Mouse (Mus musculus) hindbrain, embryonic 10.5 days (tissue): ENCODE data around the gene Cd302. TPM values are rescaled to one million over a fixed set of nuclear protein-coding genes. Genes with fewer than 3 reads are reported as not detected.

Source experiments
- DNase-seq: peaks from one replicate; pipeline ENCODE4 v3.0.0-alpha.2; 2017; ENCODE audit warnings: low spot score
- H3K27ac ChIP-seq: fragments of 300-500 bp; sonication (generic); 2 replicates; pipeline ENCODE4 v1.5.1; 2016; ENCODE audit warnings: mild to moderate bottlenecking, moderate library complexity
- H3K27me3 ChIP-seq: fragments of 300-500 bp; sonication (generic); 2 replicates; pipeline ENCODE4 v1.6.1; 2016; ENCODE audit warnings: mild to moderate bottlenecking; ENCODE audit not compliant: poor library complexity, insufficient read depth, severe bottlenecking
- H3K36me3 ChIP-seq: fragments of 300-500 bp; sonication (generic); 2 replicates; pipeline ENCODE4 v1.6.1; 2016; ENCODE audit warnings: mild to moderate bottlenecking, moderate library complexity
- H3K4me1 ChIP-seq: fragments of 300-500 bp; sonication (generic); replicated peaks from 2 replicates; pipeline ENCODE4 v1.6.1; 2016; ENCODE audit warnings: mild to moderate bottlenecking
- H3K4me3 ChIP-seq: fragments of 300-500 bp; sonication (generic); 2 replicates; pipeline ENCODE4 v1.5.1; 2016; ENCODE audit warnings: mild to moderate bottlenecking, moderate library complexity
- H3K9me3 ChIP-seq: fragments of 300-500 bp; sonication (generic); 2 replicates; pipeline ENCODE4 v1.6.1; 2016; ENCODE audit warnings: mild to moderate bottlenecking, moderate library complexity
- WGBS: fragments of 180-500 bp; shearing (Covaris S2); methylation state at CpG from one replicate; pipeline ENCODE4 v1.1.7; 2016; 5-methylcytosine and 5-hydroxymethylcytosine counted together
- polyA plus RNA-seq: library from polyadenylated mRNA; unstranded; fragments of >200 nt; fragmentation: Nextera tagmentation; extraction: Ambion mirVana; gene quantifications from 2 replicates; pipeline ENCODE4 v1.2.1, GENCODE M21; 2016

Gene Cd302
- polyA plus RNA-seq, result 17.9 and 18.9 TPM in 2 replicates

DNA sequence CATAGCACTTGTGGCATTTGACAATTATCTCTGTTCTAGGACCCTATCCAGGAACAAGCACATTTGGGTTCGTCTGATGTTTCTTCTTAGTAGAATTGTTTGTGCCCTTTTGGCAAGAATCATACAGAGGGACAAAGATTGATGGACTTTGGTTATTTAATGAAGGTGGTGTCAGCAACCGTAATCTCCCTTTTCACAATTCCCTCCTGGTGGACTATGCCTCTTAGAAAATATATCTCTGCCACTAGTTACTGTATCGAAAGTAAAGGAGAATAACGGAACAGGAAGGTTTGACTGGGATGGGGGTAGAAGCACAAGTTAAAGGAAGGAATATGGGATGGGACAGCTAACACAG lies at the start of gene Cd302:
Gene Cd302, minus strand, starts transcription at position 22 of the 355 bp plus-strand sequence.
- Histone ChIP-seq H3K9me3 (no peaks in the 10 kb centered on the region), H3K4me3 (peak within 1 kb of the TSS; percentile 61), H3K36me3 (no peaks in the 10 kb centered on the region), H3K27me3 (peaks cover 30% of the 10 kb centered on the region), H3K27ac (peak within 1 kb of the TSS; percentile 84), H3K4me1 (peaks cover 13% of the 10 kb centered on the region)
- DNase-seq, result no peak
- 66% methylated on average over 4 of the region's 4 CpGs for WGBS

DNA sequence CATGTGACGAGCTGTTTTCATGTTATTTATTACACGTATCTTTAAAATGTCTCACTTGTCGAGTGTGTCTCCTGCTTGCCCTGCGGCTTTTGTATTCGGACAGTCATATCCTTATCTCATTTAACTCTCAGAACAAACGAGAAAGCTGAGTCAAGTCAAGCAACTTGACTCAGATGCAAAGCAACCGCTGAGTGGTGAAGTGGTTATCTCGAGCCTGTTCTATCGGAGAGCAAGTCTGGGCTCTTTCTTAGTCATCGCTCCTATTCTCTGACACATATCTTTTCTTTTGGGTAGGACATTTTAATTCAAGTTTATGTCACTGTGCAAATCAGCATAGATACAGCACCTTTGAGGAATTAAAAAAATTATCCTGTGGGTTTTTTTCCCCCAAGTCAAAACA lies 44.4 kb upstream of the Cd302 start:
- Histone ChIP-seq H3K27ac (no peak overlapping the region), H3K36me3 (no peaks in the 10 kb centered on the region), H3K27me3 (no peaks in the 10 kb centered on the region), H3K4me1 (no peaks in the 10 kb centered on the region), H3K9me3 (no peaks in the 10 kb centered on the region), H3K4me3 (no peak overlapping the region)
- no peak for DNase-seq
- 93% methylated on average over 10 of the region's 10 CpGs for WGBS

DNA sequence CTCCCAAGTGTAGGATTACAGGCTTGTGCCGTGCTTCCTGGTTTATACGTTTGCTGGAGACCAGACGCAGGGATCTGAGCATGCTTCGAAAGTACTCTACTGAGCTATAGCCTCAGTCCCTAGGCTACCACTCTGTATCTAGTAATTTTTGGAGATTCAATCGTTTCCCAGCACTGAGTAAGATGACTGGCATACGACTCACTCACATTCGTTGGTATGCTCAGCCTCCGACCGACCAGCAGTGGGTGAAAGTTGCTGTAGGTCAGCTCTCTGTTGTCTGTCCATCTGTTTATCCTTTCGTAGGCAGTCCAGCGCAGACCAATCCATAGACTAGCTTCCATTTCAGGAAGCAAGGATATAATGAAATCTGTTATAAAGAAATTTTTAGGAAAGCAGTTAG lies 43.3 kb upstream of the Cd302 start:
- Histone ChIP-seq H3K4me3 (no peak overlapping the region), H3K4me1 (no peaks in the 10 kb centered on the region), H3K27ac (no peak overlapping the region), H3K9me3 (no peaks in the 10 kb centered on the region), H3K27me3 (no peaks in the 10 kb centered on the region), H3K36me3 (no peaks in the 10 kb centered on the region)
- DNase-seq, result no peak
- WGBS, result 90% methylated on average over 11 of the region's 11 CpGs

DNA sequence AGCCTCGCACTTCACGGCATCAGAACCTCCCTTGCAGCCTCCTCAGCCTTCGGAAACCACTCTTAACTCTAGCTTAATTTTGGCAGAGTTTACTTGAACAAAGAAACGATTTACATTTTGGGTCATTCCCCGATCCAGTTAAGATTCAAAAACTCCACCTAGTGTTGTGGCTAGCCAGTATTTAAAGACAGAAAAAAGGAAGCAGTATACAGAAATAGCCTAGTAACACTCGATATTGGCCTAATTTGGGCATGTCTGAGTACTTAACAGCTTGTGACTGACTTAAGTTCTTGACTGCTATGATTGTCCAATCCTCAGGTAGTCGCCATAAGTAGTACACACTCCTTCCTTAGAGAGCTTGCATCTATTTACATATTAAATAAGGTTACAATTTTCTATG lies 42.7 kb upstream of the Cd302 start:
- no peaks in the 10 kb centered on the region for H3K27me3 ChIP-seq
- no peaks in the 10 kb centered on the region for H3K4me1 ChIP-seq
- no peak overlapping the region for H3K27ac ChIP-seq
- H3K9me3 ChIP-seq, result no peaks in the 10 kb centered on the region
- no peak for DNase-seq
- H3K36me3 ChIP-seq, result no peaks in the 10 kb centered on the region
- 93% methylated on average over 7 of the region's 7 CpGs for WGBS
- no peak overlapping the region for H3K4me3 ChIP-seq

DNA sequence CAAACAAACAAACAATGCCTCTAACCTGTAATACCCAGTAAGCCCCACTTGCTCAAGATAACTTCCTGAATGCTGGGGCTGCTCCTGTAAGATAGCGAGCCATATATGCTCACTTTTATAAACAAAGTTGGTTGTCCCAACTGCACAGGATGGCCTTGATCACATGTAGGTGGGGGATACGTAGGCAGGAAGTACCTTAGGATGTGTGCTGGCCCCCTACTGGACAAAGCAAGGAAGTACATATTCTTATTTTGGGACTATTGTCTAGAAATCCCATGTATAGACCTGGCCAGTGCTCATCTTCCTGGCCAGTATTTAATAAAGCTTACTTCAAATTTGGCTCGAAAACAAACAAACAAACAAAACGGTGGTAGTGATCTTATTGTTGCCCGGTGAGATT lies 39.1 kb upstream of the Cd302 start:
- no peaks in the 10 kb centered on the region for H3K4me1 ChIP-seq
- H3K27me3 ChIP-seq, result no peaks in the 10 kb centered on the region
- H3K4me3 ChIP-seq, result no peak overlapping the region
- H3K36me3 ChIP-seq, result no peaks in the 10 kb centered on the region
- no peak for DNase-seq
- no peaks in the 10 kb centered on the region for H3K9me3 ChIP-seq
- WGBS, result 85% methylated on average over 5 of the region's 5 CpGs
- H3K27ac ChIP-seq, result no peak overlapping the region

DNA sequence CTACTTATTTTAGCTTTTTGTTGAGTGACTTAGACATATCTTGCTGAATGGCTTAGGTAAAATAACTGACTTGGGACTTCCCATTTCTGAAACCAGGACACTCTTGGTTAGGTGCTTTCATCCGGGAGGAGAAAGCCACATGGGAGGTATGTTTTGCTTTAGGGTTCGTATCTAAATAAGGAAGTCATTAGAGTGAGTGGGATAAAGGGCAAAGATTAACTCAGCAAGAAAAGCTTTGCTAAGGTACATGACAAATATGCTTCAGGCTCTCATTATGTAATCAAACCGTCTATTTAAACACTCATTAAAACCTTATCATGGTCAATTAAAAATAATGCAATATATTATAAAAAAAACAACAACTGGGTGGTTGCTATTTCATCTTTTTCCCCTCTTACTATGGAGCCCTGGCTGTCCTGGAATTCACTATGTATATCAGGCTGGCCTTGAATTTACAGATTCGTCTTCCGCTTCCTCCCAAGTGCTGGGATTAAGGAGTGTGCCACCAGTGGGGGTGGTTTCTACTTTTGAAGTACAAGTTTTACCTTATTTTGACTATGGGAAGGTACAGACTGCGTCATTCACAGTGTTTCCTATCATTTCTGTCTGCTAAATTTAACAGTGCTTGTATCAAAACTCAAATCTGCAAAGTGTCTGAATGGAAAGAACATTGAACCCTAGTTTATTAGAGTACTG lies 37.9 kb upstream of the Cd302 start:
- no peak overlapping the region for H3K4me3 ChIP-seq
- H3K36me3 ChIP-seq, result no peaks in the 10 kb centered on the region
- H3K27ac ChIP-seq, result no peak overlapping the region
- no peaks in the 10 kb centered on the region for H3K9me3 ChIP-seq
- no peak for DNase-seq
- 81% methylated on average over 6 of the region's 6 CpGs for WGBS
- no peaks in the 10 kb centered on the region for H3K27me3 ChIP-seq
- peaks cover 2% of the 10 kb centered on the region; the same call in 1 of the 2 replicates for H3K4me1 ChIP-seq

DNA sequence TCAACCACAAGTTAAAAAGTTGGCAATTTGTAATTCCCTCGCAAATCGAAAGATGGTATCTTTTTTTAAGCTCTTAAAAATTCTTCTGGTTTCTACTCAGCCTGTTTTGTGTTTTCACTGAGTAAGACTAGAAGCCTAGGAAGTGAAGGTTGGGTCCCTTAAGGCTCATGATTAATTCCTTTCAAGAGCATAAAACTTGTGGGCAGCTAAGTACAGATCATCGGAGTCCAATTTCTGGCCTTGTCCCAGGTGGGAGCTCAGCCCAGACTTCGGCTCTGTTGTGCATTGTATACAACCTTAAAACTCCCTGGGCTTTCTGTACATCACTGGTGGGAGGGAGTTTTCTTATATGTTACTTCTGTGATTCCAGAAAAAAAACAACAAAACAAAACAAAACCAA lies 19.5 kb upstream of the Cd302 start:
- Histone ChIP-seq H3K36me3 (peaks cover 7% of the 10 kb centered on the region; the same call in 1 of the 2 replicates), H3K27me3 (no peaks in the 10 kb centered on the region), H3K4me3 (no peak overlapping the region), H3K27ac (no peak overlapping the region), H3K4me1 (no peaks in the 10 kb centered on the region), H3K9me3 (no peaks in the 10 kb centered on the region)
- WGBS, result 92% methylated on average over 4 of the region's 4 CpGs
- DNase-seq, result no peak

DNA sequence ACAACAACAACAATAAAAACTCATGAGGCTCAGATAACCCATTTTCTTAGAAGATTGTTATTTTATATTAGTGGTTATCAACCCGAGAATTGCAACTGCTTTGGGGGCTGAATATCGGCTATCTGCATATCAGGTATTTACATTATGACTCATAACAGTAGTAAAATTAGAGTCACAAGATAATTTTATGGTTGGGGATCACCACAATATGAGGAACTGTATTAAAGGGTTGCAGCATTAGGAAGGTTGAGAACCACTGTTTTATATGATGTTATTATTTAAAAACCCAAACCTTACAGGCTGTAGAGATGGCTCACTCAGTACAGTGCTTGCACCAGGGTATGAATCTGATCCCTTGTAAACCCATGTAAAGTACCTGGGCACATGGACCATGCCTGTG lies 15.0 kb upstream of the Cd302 start:
- WGBS, result 94% methylated on average over 2 of the region's 2 CpGs
- Histone ChIP-seq H3K4me1 (no peaks in the 10 kb centered on the region), H3K27ac (no peak overlapping the region), H3K4me3 (no peak overlapping the region), H3K9me3 (no peaks in the 10 kb centered on the region), H3K27me3 (no peaks in the 10 kb centered on the region), H3K36me3 (0 out of 2 replicates have a peak, but pooled peaks cover 8% of the 10 kb centered on the region)
- no peak for DNase-seq

DNA sequence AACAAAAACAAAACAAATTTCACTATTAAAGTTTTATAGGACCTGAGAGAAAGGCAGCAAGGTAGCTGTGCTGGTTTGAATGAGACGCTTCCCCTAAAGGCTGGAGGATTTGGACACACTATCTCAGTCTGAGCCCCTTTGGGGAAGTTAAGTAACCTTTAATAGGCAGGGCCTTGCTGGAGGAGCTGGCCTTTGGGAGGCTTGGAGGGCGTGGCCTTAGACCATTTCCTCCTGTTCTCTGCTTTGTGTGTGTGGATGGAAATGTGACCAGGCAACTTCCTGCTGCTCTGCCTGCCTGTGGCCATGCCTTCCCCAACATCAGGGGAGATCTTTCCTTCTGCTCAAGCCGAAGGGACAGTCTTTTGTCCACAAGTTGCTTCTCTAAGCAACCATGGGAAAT lies 14.0 kb upstream of the Cd302 start:
- whole genome bisulfite sequencing, result 79% methylated on average over 3 of the region's 3 CpGs
- Histone ChIP-seq H3K9me3 (no peaks in the 10 kb centered on the region), H3K4me3 (no peak overlapping the region), H3K4me1 (no peaks in the 10 kb centered on the region), H3K27ac (no peak overlapping the region), H3K27me3 (no peaks in the 10 kb centered on the region), H3K36me3 (0 out of 2 replicates have a peak, but pooled peaks cover 13% of the 10 kb centered on the region)
- DNase-seq, result no peak

DNA sequence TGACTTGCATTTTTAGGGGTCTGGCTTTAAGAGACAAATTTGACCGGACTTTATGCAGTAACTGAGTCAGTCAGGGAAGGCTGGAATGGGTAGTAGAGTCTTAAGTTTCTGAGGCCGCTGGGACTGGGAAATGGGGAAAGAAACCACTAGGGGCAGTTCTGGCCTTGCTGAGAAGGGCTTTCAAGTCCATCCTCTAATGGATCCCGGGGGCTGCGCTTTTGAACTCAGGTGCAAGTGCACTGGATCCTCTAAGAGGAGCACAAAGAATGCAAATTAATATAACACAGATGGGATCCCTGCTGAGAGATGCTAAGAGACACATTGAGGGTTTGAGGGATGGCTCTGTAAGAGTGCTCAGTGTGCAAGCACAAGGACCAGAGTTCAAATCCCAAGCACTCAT lies 7.1 kb upstream of the Cd302 start:
- WGBS, result 85% methylated on average over 4 of the region's 4 CpGs
- no peaks in the 10 kb centered on the region for H3K27me3 ChIP-seq
- no peaks in the 10 kb centered on the region for H3K9me3 ChIP-seq
- no peak overlapping the region for H3K4me3 ChIP-seq
- 0 out of 2 replicates have a peak, but pooled peaks cover 8% of the 10 kb centered on the region for H3K36me3 ChIP-seq
- H3K4me1 ChIP-seq, result no peaks in the 10 kb centered on the region
- no peak for DNase-seq
- H3K27ac ChIP-seq, result no peak overlapping the region

DNA sequence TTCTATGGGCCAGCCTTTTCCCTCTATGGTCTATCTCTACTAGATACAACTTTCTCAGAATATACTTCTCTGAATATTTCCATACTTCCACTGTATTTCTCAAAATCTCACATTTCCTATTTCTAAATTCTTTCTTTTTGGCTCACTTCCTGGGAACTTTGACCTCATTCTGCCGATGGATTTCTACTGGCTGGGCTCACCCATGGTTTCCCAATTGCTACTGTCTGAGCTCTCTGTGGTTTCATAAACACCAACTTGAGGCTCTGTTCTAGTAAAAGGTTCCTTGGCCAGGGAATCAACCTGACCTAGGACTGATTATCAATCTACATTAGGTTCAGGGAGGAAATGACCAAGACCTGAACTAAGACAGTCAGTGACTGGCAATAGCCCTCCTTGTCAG lies 5.2 kb upstream of the Cd302 start:
- Histone ChIP-seq H3K9me3 (no peaks in the 10 kb centered on the region), H3K27me3 (peaks cover 11% of the 10 kb centered on the region), H3K36me3 (0 out of 2 replicates have a peak, but pooled peaks cover 4% of the 10 kb centered on the region), H3K4me1 (no peaks in the 10 kb centered on the region), H3K27ac (no peak overlapping the region), H3K4me3 (no peak overlapping the region)
- no peak for DNase-seq
- WGBS, result 91% methylated on average over 1 of the region's 1 CpGs

DNA sequence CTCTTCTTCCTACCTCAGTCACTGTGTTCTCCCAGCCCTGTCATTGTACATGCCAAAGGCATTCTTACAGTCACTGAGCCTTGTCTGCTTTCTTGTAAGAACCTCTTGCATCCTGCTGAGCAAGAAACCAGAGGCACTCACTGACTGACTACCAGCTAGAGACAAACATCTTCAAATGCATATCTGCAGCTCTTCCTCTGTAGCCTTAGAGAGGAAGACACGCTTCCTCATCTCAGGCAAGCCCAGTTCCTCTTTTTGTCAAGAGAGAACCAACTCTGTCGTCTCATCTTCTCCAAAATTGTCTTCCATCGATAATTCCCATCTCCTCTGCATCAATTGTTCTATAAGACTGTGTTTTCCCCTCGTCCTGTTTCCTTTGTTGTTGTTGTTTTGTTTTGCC lies 4.3 kb upstream of the Cd302 start:
- 79% methylated on average over 4 of the region's 4 CpGs for WGBS
- Histone ChIP-seq H3K4me3 (no peak overlapping the region), H3K27ac (no peak overlapping the region), H3K4me1 (peaks cover 5% of the 10 kb centered on the region), H3K36me3 (0 out of 2 replicates have a peak, but pooled peaks cover 2% of the 10 kb centered on the region), H3K9me3 (no peaks in the 10 kb centered on the region), H3K27me3 (peaks cover 17% of the 10 kb centered on the region)
- no peak for DNase-seq

DNA sequence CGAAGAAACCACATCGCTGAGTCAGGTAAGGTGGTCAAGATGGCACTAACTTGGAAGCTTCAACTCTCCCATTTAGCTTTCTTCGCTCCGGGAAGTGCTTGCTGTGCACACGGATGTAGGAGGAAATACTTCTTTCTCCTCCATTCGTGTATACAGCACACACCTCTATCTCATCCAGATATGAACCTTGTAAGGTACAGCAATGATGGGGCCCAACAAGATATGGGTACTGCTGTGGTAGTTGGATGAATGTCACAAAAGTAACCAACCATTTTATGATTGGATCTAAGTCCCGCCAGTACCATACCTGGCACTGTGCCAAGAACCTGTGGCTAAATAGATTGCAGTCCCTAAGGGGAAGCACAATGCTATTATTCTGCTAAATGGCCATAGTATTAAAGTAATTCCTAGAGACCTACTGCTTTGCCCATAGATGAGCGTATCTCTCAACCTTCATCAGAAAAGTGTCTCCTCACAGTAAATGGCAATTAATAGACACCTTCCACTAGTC lies 874 bp upstream of the Cd302 start:
- H3K27me3 ChIP-seq, result peaks cover 30% of the 10 kb centered on the region
- no peak overlapping the region for H3K4me3 ChIP-seq
- no peaks in the 10 kb centered on the region for H3K9me3 ChIP-seq
- DNase-seq, result no peak
- H3K36me3 ChIP-seq, result no peaks in the 10 kb centered on the region
- WGBS, result 95% methylated on average over 8 of the region's 8 CpGs
- H3K4me1 ChIP-seq, result peaks cover 13% of the 10 kb centered on the region
- H3K27ac ChIP-seq, result no peak overlapping the region
